In genomic region chr10:112269939-112270781, GRCm38 (mm10) we compare ENCODE assay signal across 8 mouse cellular contexts. TPM values are rescaled to one million over a fixed set of nuclear protein-coding genes. Genes with fewer than 3 reads are reported as not detected.
DNase-seq lines count a peak whose midpoint lies in the region; ATAC-seq and TF ChIP-seq lines count a peak whose summit lies in the region.

No protein-coding gene starts in this region.

- WGBS in heart, postnatal 0 days: 3% methylated on average over 43 of the region's 43 CpGs
- 2% methylated on average over 43 of the region's 43 CpGs for WGBS in stomach, embryonic 15.5 days

- H3K4me1 ChIP-seq in heart, postnatal 0 days (ENCODE audit: control insufficient read depth, insufficient read depth): peaks cover 8% of the 10 kb centered on the region; the same call in 1 of the 2 replicates
- peaks cover 18% of the 10 kb centered on the region for H3K4me1 ChIP-seq in stomach, embryonic 15.5 days

- H3K9ac ChIP-seq in heart, postnatal 0 days (replicated peaks; ENCODE audit: low read depth, low read length): peak overlapping the region; percentile 54
- H3K9ac ChIP-seq in stomach, embryonic 15.5 days: 0 out of 2 replicates have a peak overlapping the region, but pooled peaks have one; percentile 9

- DNase-seq in layer of hippocampus, postnatal 10 days (ENCODE audit: low spot score in 2 of 2): peak; percentile 27 to 52
- no peak for DNase-seq in layer of hippocampus, adult 9-10 months (ENCODE audit: low spot score)
- peak; percentile 3 to 4 for DNase-seq in cerebellum, postnatal 36 days
- no peak for DNase-seq in heart, postnatal 0 days (ENCODE audit: low spot score)
- DNase-seq in kidney, postnatal 36 days: peak; percentile 15 to 52
- peak; percentile 19 for DNase-seq in mesoderm, embryonic 11.5 days (ENCODE audit: low read depth, low spot score)
- no peak for DNase-seq in spleen, adult 18-20 months

- H3K9me3 ChIP-seq in heart, postnatal 0 days (replicated peaks; ENCODE audit: control insufficient read depth, low read length): no peaks in the 10 kb centered on the region
- H3K9me3 ChIP-seq in stomach, embryonic 15.5 days: no peaks in the 10 kb centered on the region

- H3K27ac ChIP-seq in heart, postnatal 0 days (ENCODE audit: low read depth): no peak overlapping the region
- no peak overlapping the region for H3K27ac ChIP-seq in stomach, embryonic 15.5 days

- no peaks in the 10 kb centered on the region for H3K36me3 ChIP-seq in heart, postnatal 0 days (replicated peaks; ENCODE audit: control insufficient read depth, insufficient read depth, low read length)
- no peaks in the 10 kb centered on the region for H3K36me3 ChIP-seq in stomach, embryonic 15.5 days

- TF ChIP-seq CTCF in heart, postnatal 0 days (IDR thresholded peaks at IDR 0.05; ENCODE audit: low read depth): no peak

- peak overlapping the region; percentile 91 for H3K4me2 ChIP-seq in heart, postnatal 0 days (ENCODE audit: low read depth, low read length)
- peak overlapping the region; percentile 95 for H3K4me2 ChIP-seq in stomach, embryonic 15.5 days

- peak; percentile 31; the same call in 1 of the 2 replicates for ATAC-seq in heart, postnatal 0 days (ENCODE audit: insufficient read depth, low read depth)
- peak; percentile 34; the same call in 1 of the 2 replicates for ATAC-seq in stomach, embryonic 15.5 days (ENCODE audit: insufficient read depth, low FRiP score, low read depth)

- no peak for TF ChIP-seq EP300 in heart, postnatal 0 days (IDR thresholded peaks at IDR 0.05; ENCODE audit: low read depth)

- H3K4me3 ChIP-seq in heart, postnatal 0 days (ENCODE audit: low read depth, low read length): peak overlapping the region; percentile 48
- peak overlapping the region; percentile 48 for H3K4me3 ChIP-seq in stomach, embryonic 15.5 days (replicated peaks)

- peaks cover 30% of the 10 kb centered on the region for H3K27me3 ChIP-seq in heart, postnatal 0 days (ENCODE audit: control insufficient read depth, insufficient read depth, low read length)
- peaks cover 24% of the 10 kb centered on the region for H3K27me3 ChIP-seq in stomach, embryonic 15.5 days (replicated peaks)

RNA-seq across cellular contexts. Expression of gene Kcnc2, which starts 0.8 kb away (rescaled TPM):
- total RNA-seq in layer of hippocampus, postnatal 10 days (2021): 10 to 100 TPM; 39.9 to 41.4 TPM
- 1.2 and 3.0 TPM in 2 replicates for total RNA-seq in heart, postnatal 0 days (2014; rRNA removed; ENCODE audit: low replicate concordance)
- polyA plus RNA-seq in heart, postnatal 0 days (2015; fragmentation: Nextera tagmentation; extraction: Ambion mirVana): 1.1 and 1.2 TPM in 2 replicates
- 0.71 and 1.2 TPM in 2 replicates for polyA plus RNA-seq in stomach, embryonic 15.5 days (2015; fragmentation: Nextera tagmentation; extraction: Ambion mirVana)

Comparison
In these comparisons a context has a peak if more than half of its experiments do, and no peak if none do; other contexts are left out.
1. DNase-seq: peak in layer of hippocampus, postnatal 10 days (2 of 2), cerebellum, postnatal 36 days (2 of 2), kidney, postnatal 36 days (2 of 2) and mesoderm, embryonic 11.5 days (single experiment); none in layer of hippocampus, adult 9-10 months (single experiment), heart, postnatal 0 days (single experiment) and spleen, adult 18-20 months (0 of 2).
2. RNA of gene Kcnc2, which starts 0.8 kb away (total RNA-seq): 39.9 to 41.4 TPM in layer of hippocampus, postnatal 10 days; 1.2 to 3.0 TPM in heart, postnatal 0 days; every median in the first group is over 10 times any median in the second.